Mouse (Mus musculus) hindbrain, postnatal 0 days (tissue): ENCODE measurements around the gene Vegfc. TPM values are rescaled to one million over a fixed set of nuclear protein-coding genes. Genes with fewer than 3 reads are reported as not detected.

Source experiments
- ATAC-seq: fragments of 200-750 bp; cut with Nextera tagmentation; 2 replicates; pipeline ENCODE4 v1.8.0; 2017; ENCODE audit warnings: mild to moderate bottlenecking, moderate TSS enrichment, moderate library complexity
- DNase-seq: peaks from one replicate; pipeline ENCODE4 v3.0.0-alpha.2; 2015; ENCODE audit warnings: low spot score
- H3K27ac ChIP-seq: fragments of 300-500 bp; sonication (generic); 2 replicates; pipeline ENCODE4 v1.5.1; 2014; ENCODE audit warnings: mild to moderate bottlenecking
- H3K27me3 ChIP-seq: fragments of 300-500 bp; sonication (generic); 2 replicates; pipeline ENCODE4 v1.6.1; 2014; ENCODE audit warnings: low read length, mixed read lengths; ENCODE audit not compliant: insufficient read depth
- H3K36me3 ChIP-seq: fragments of 300-500 bp; sonication (generic); 2 replicates; pipeline ENCODE4 v1.6.1; 2014; ENCODE audit warnings: low read length, mixed read lengths; ENCODE audit not compliant: insufficient read depth
- H3K4me1 ChIP-seq: fragments of 300-500 bp; sonication (generic); 2 replicates; pipeline ENCODE4 v1.6.1; 2014; ENCODE audit warnings: antibody characterized with exemption, low read length, mixed read lengths; ENCODE audit not compliant: insufficient read depth
- H3K4me2 ChIP-seq: fragments of 300-500 bp; sonication (generic); 2 replicates; pipeline ENCODE4 v1.6.1; 2014; ENCODE audit warnings: low read depth, mild to moderate bottlenecking, low read length, moderate library complexity, mixed read lengths
- H3K4me3 ChIP-seq: fragments of 300-500 bp; sonication (generic); 2 replicates; pipeline ENCODE4 v1.5.1; 2014; ENCODE audit warnings: low read length
- H3K9ac ChIP-seq: fragments of 300-500 bp; sonication (generic); replicated peaks from 2 replicates; pipeline ENCODE4 v1.6.1; 2014; ENCODE audit warnings: mild to moderate bottlenecking, low read length, moderate library complexity, mixed read lengths
- H3K9me3 ChIP-seq: fragments of 300-500 bp; sonication (generic); 2 replicates; pipeline ENCODE4 v1.6.1; 2016; ENCODE audit warnings: low read length, mixed read lengths
- CTCF ChIP-seq: IDR thresholded peaks from 2 replicates; pipeline ENCODE4 v1.5.1; 2016; ENCODE audit warnings: antibody characterized with exemption, control low read depth, low read depth
- WGBS: fragments of 180-500 bp; shearing (Covaris S2); extraction: QIAGEN DNeasy Blood & Tissue Kit; methylation state at CpG from one replicate; pipeline ENCODE4 v1.1.7; 2014; 5-methylcytosine and 5-hydroxymethylcytosine counted together
- polyA plus RNA-seq: library from polyadenylated mRNA; unstranded; fragments of >200 nt; fragmentation: Nextera tagmentation; extraction: Ambion mirVana; gene quantifications from 2 replicates; pipeline ENCODE4 v1.2.1, GENCODE M21; 2015
- total RNA-seq: library from RNA; depleted of rRNA; stranded (reverse); fragments of >200 nt; gene quantifications from 2 replicates; pipeline ENCODE4 v1.2.3, GENCODE M21; 2014

Gene Vegfc
- total and polyA plus RNA-seq, 2 experiments from 2014 or later, result 4.2 to 4.3 TPM

DNA sequence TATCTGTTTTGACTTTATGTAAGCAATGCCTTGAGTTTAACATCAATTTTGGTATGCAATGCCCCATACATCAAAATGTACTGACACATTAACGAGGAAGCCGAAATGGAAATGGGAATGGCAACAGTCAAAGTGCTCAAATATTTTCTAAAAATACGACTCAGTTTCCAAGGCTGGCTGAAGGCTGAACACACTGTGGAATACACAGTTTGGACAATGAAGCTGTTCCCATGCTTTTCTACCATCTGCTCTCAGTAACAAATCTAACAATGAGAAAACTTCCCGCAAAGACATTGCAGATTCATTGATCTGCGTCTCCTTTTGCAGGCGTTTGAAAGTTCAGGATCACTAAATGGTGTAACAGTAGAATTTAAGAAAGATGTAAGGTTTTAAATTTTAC lies 155.9 kb downstream of the Vegfc start:
- H3K27me3 ChIP-seq, result no peaks in the 10 kb centered on the region
- no peak overlapping the region for H3K27ac ChIP-seq
- ATAC-seq (no peak), DNase-seq (no peak)
- no peak overlapping the region for H3K4me3 ChIP-seq
- WGBS, result 90% methylated on average over 6 of the region's 6 CpGs
- H3K9me3 ChIP-seq, result no peaks in the 10 kb centered on the region
- H3K9ac ChIP-seq, result no peak overlapping the region
- TF ChIP-seq CTCF, result no peak
- H3K4me2 ChIP-seq, result no peak overlapping the region
- no peaks in the 10 kb centered on the region for H3K36me3 ChIP-seq
- no peaks in the 10 kb centered on the region for H3K4me1 ChIP-seq
